Mouse (Mus musculus) embryonic fibroblast, embryonic 13.5 days (primary cell): ENCODE measurements around the gene Sema4b. TPM values are rescaled to one million over a fixed set of nuclear protein-coding genes. Genes with fewer than 3 reads are reported as not detected.
A peak's percentile ranks its signal among the peaks of the same experiment; 100 is the strongest.

Experiments used
- H3K27ac ChIP-seq: 2 replicates; pipeline ENCODE4 v1.5.1; 2012; ENCODE audit warnings: low read length, control low read depth, inconsistent platforms; ENCODE audit not compliant: insufficient read depth
- H3K4me1 ChIP-seq: 2 replicates; pipeline ENCODE4 v1.6.1; 2011; ENCODE audit warnings: low read length; ENCODE audit not compliant: control insufficient read depth, insufficient read depth
- H3K4me3 ChIP-seq: 2 replicates; pipeline ENCODE4 v1.5.1; 2011; ENCODE audit warnings: mild to moderate bottlenecking, control low read depth, low read length; ENCODE audit not compliant: insufficient read depth
- CTCF ChIP-seq: IDR thresholded peaks from 2 replicates; pipeline ENCODE4 v1.5.1; 2011; ENCODE audit warnings: mild to moderate bottlenecking, control low read depth, low read length, moderate library complexity, borderline replicate concordance; ENCODE audit not compliant: insufficient read depth
- POLR2A ChIP-seq: IDR thresholded peaks from 2 replicates; pipeline ENCODE4 v1.6.1; 2011; ENCODE audit warnings: low read depth, mild to moderate bottlenecking, control low read depth, low read length, moderate library complexity
- polyA plus RNA-seq: library from polyadenylated mRNA; stranded (reverse); fragments of >200 nt; gene quantifications from 2 replicates; pipeline ENCODE4 v1.2.4, GENCODE M21; 2011; ENCODE audit warnings: low read depth; ENCODE audit not compliant: missing spikeins, insufficient read length

Gene Sema4b
- polyA plus RNA-seq, 1 experiment: 6.4 TPM

GRCm38 (mm10) chr7:80252886-80253285 is 66.2 kb downstream of the Sema4b start:
- Histone ChIP-seq H3K4me3 (no peak overlapping the region), H3K27ac (no peak overlapping the region), H3K4me1 (no peaks in the 10 kb centered on the region)
- no peak for TF ChIP-seq POLR2A
- TF ChIP-seq CTCF: no peak

GRCm38 (mm10) chr7:80255981-80256380 is 69.3 kb downstream of the Sema4b start:
- H3K4me1 ChIP-seq: no peaks in the 10 kb centered on the region
- TF ChIP-seq CTCF: no peak
- TF ChIP-seq POLR2A: no peak
- no peak overlapping the region for H3K4me3 ChIP-seq
- no peak overlapping the region for H3K27ac ChIP-seq

DNA sequence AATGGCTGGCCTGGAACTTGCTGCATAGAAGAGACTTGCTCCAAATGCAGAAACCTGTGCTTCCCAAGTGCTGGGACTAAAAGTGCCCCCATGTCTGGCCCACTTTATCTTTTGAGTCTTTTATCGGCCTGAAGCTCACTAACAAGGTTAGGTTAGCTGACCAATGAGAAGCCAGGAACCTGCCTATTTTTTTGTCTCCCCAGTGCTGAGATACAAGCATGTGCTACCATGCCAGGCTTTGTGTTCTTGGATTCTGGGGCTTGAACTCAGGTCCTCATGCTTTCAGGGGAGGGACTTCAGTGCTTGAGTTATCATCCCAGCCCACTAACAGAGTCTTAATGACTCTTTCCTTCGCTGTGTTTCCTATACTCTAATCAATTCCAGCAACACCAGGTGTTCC is 71.1 kb downstream of the Sema4b start:
- H3K27ac ChIP-seq: no peak overlapping the region
- H3K4me1 ChIP-seq: no peaks in the 10 kb centered on the region; the same call in 1 of the 2 replicates
- no peak for TF ChIP-seq POLR2A
- no peak for TF ChIP-seq CTCF
- no peak overlapping the region for H3K4me3 ChIP-seq

DNA sequence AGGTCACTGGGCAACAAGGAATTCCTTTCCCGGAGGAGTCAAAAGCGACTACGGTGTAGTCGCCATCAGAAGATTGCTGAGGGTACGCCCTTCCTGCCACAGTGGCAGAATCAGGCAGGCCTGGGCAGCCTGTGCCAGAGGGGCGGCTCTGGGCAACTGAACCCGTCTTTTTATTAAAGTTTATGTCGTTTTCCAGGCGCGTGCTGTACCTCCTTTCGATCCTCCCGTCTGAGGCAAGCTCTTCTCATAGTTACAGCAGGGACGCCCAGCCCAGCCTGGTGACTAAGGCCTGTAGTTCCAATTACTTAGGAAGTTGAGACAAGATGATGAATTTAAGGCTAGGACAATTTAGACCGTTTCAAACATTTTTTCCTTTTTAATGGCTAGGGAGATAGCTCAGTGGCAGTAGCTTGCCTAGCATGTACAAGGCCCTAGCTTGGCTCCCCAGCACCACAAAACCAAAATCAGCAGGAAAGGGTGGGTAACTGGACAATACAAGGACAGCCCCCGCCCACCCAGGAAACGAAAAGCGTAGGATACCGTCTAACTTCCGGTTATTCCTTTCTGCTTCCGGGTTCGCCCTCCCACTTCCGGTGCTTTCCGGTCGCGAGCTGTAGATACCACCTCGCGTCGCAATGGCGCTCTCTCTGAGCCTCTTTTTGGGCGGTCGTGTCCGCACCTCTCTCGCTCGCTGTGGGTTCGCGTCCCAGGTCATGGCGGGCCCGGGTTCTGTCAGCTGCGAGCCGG is 74.2 kb downstream of the Sema4b start, which contains the start of gene Ngrn:
TSS of gene Ngrn (plus strand) at position 591 of the 747 bp plus-strand sequence.
- TF ChIP-seq POLR2A (peak; percentile 84), CTCF (no peak)
- Histone ChIP-seq H3K4me1 (no peaks in the 10 kb centered on the region; the same call in 1 of the 2 replicates), H3K27ac (0 out of 2 replicates have a peak within 1 kb of the TSS, but pooled peaks have one; percentile 9), H3K4me3 (peak within 1 kb of the TSS; percentile 83)

DNA sequence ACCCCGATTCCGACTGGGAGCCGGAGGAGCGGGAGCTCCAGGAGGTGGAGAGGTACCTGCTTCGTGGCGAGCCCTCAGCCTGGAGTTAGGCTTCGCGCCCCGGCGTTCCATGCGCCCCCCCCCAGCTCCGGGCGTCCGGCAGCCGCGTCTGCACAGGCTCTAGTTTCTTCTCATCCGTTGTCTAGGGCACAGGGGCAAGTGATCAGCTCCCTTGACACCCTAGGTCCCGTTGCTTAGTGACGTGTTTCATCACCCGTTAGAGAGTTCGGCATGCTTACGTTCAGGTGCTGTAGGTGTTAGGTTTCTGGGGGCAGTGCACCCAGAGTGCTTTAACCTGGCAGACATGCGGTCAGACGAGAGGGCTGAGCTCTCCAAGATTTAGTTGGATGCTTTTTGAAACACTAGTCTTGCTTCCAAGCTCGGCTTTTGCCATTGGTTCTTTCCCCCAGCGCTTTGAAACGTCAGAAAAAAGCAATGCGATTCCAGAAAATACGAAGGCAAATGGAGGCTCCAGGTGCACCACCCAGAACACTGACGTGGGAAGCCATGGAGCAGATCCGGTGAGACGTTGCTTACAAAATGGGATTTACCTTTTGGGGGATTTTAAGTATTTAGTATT is 74.8 kb downstream of the Sema4b start:
- TF ChIP-seq CTCF (no peak), POLR2A (peak; percentile 34; the same call in 1 of the 2 replicates)
- Histone ChIP-seq H3K4me1 (no peaks in the 10 kb centered on the region; the same call in 1 of the 2 replicates), H3K27ac (0 out of 2 replicates have a peak overlapping the region, but pooled peaks have one; percentile 9), H3K4me3 (peak overlapping the region; percentile 83)

DNA sequence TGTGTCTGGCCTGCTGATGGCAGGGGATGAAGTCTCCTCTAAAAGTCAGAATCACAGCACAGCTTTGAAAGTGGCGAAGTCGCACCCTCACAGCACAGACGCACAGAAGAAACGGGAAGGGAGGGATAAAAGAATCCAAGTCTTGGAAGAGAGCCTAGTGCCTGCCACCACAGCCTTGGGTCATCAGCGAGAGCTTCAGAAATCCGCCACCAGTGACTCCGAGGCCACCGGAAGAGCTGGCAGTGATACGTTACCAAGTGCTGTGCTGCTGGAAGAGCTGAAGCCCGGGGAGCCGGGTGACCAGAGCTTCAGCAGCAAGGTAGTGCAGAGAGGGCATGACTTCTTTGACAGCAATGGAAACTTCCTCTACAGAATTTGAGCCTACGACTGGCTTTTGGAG is 78.0 kb downstream of the Sema4b start:
- TF ChIP-seq CTCF (no peak), POLR2A (no peak)
- Histone ChIP-seq H3K4me1 (no peaks in the 10 kb centered on the region; the same call in 1 of the 2 replicates), H3K4me3 (no peak overlapping the region), H3K27ac (no peak overlapping the region)

DNA sequence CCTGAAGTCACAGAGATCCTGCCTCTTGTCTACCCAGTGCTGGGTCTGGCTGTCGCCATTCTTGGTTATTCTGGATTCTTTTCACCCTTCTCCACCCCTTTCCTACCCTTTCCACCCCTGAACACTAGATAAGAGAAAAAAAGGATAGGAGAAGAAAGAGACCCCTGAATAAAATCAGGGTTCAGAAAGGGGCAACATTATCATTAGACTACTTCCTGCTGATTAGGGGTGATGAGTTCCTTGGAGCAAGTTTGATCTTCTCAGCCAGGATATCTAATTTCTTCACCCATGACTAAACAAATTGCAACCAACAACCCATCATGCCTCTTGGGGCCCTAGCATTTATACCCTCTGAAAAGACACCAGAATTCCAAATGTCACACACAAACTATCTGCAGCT is 81.1 kb downstream of the Sema4b start:
- no peaks in the 10 kb centered on the region for H3K4me1 ChIP-seq
- TF ChIP-seq CTCF: no peak
- H3K4me3 ChIP-seq: no peak overlapping the region
- no peak overlapping the region for H3K27ac ChIP-seq

DNA sequence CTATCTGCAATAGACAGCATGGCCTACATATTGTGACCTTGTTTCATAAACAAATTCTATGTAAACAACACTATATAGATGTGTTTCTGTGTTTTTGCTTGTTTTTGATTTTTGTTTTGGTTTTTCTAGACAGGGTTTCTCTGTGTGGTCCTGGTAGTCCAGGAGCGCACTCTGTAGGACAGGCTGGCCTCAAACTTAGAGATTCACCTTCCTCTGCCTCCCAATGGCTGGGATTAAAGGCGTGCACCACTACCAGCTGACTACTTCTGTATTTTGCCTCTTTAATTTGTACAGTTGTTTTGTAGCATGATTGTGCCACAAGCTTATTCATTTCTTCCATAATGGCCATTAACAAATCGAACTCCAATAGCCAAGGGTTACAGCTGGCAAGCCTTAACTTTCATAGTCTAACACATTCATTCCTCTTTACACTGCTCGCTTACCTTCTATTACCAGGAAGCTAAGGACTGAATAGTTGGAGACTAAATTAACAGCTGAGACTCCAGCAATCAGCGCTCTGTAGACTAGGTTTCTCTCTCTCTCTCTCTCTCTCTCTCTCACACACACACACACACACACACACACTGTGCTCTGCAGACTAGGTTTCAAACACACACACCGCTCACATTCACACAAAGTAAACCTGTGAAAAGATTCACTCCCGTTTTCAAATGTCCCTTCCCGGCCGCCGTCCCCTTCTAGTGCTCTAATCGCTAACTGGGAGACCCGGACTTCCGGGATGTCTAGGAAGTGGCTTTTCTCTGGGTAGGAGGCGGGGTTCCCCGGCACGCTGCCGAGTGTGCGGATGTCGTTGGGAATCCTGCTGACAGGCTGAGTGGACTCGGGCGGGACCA is 82.5 kb downstream of the Sema4b start, which contains the start of gene Vps33b:
TSS of gene Vps33b (plus strand) at position 753 of the 854 bp plus-strand sequence.
- peak within 1 kb of the TSS; percentile 64 for H3K27ac ChIP-seq
- peak within 1 kb of the TSS; percentile 94 for H3K4me3 ChIP-seq
- no peaks in the 10 kb centered on the region for H3K4me1 ChIP-seq
- TF ChIP-seq POLR2A (peak; percentile 72), CTCF (no peak)

GRCm38 (mm10) chr7:80269751-80270255 is 83.2 kb downstream of the Sema4b start:
- no peaks in the 10 kb centered on the region for H3K4me1 ChIP-seq
- TF ChIP-seq POLR2A: no peak
- no peak for TF ChIP-seq CTCF
- H3K4me3 ChIP-seq: peak overlapping the region; percentile 94
- H3K27ac ChIP-seq: no peak overlapping the region

DNA sequence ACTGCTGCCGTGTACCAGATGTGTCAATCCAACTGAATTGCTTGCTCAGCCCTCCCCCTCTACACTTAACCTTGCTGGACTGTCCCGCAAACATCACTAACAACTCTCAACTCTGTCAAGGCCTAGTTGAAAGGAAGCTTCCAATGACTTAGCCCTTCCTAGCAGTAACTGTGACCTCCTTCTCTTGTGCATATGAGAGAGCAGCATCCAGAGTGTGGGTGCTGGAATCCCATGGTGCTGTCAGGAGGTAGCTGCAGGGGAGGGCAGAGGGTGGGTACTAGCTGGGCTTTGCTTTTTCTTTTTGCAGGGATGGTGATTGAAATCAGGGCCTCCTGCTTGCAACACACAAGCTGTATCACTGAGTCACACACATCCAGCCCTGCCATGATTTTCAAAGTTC is 86.8 kb downstream of the Sema4b start:
- H3K4me1 ChIP-seq: no peaks in the 10 kb centered on the region
- no peak overlapping the region for H3K27ac ChIP-seq
- no peak for TF ChIP-seq CTCF
- no peak for TF ChIP-seq POLR2A
- H3K4me3 ChIP-seq: no peak overlapping the region

Other genes with a start within 250 kb of the Sema4b start
- gene Zfp710, start 162.0 kb upstream of the Sema4b start, polyA plus RNA-seq: 7.7 and 8.7 TPM in 2 replicates
- 84.2 and 116 TPM in 2 replicates for gene Idh2, start 71.4 kb upstream of the Sema4b start, polyA plus RNA-seq
- 33.3 and 35.1 TPM in 2 replicates for gene Cib1, start 46.0 kb downstream of the Sema4b start, polyA plus RNA-seq
- gene Gdpgp1, start 46.0 kb downstream of the Sema4b start, polyA plus RNA-seq: 1.8 and 2.2 TPM in 2 replicates
- gene Ttll13, start 59.5 kb downstream of the Sema4b start, polyA plus RNA-seq: 0.63 TPM in 1 of 2 replicates, not detected in the other
- 15.8 and 17.4 TPM in 2 replicates for gene Ngrn, start 74.4 kb downstream of the Sema4b start, polyA plus RNA-seq
- 10.7 and 12.0 TPM in 2 replicates for gene Vps33b, start 82.8 kb downstream of the Sema4b start, polyA plus RNA-seq
- 94.6 and 124 TPM in 2 replicates for gene Prc1, start 107.6 kb downstream of the Sema4b start, polyA plus RNA-seq
- 11.8 and 19.0 TPM in 2 replicates for gene Rccd1, start 137.6 kb downstream of the Sema4b start, polyA plus RNA-seq
- gene Unc45a, start 154.2 kb downstream of the Sema4b start, polyA plus RNA-seq: 34.4 and 46.6 TPM in 2 replicates
- gene Hddc3, start 156.3 kb downstream of the Sema4b start, polyA plus RNA-seq: 12.2 and 15.4 TPM in 2 replicates
- gene Man2a2, start 184.5 kb downstream of the Sema4b start, polyA plus RNA-seq: 47.6 and 55.1 TPM in 2 replicates
- 7.5 and 7.9 TPM in 2 replicates for gene Fes, start 201.1 kb downstream of the Sema4b start, polyA plus RNA-seq
- gene Furin, start 218.6 kb downstream of the Sema4b start, polyA plus RNA-seq: 71.5 and 83.7 TPM in 2 replicates